Mouse (Mus musculus) B cell, adult (primary cell): ENCODE data around the gene Gm13723. TPM values are rescaled to one million over a fixed set of nuclear protein-coding genes. Genes with fewer than 3 reads are reported as not detected.

ENCODE experiments used
- total RNA-seq: library from RNA; stranded (reverse); gene quantifications from 4 replicates; pipeline ENCODE4 v1.2.4, GENCODE M21; 2023; ENCODE audit not compliant: inconsistent age

Gene Gm13723
- total RNA-seq, result not detected in 4 replicates

GRCm38 (mm10) chr2:86874702-86875101 is at the start of gene Gm13723:
TSS of gene Gm13723 (minus strand) at chr2:86874802.

GRCm38 (mm10) chr2:86892116-86892515 is 17.5 kb upstream of the Gm13723 start, which contains the start of gene Olfr1097:
TSS of gene Olfr1097 (minus strand) at chr2:86892216.

DNA sequence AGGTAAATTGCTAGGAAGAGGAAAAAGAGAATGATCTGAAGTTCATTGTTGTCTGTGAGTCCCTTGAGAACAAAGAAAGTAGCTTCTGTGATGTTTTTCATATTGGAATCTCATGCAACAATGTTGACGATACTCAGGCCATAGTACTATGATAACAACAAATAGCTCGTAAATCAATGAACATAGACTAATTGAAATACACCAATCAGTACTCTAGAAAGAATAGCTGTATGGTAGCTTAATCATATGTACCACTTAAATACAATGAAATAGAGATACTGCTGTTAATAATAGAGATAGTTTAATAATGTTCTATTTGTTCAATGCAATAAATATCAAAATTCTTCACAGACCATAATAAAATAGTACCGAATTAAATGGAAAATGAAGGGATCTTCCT is 23.0 kb downstream of the Gm13723 start, which contains the start of gene Olfr1095:
Olfr1095 (minus strand) TSS at position 101 of the 400 bp plus-strand sequence.

GRCm38 (mm10) chr2:86824363-86824762 is 50.2 kb downstream of the Gm13723 start, which contains the start of gene Olfr1094:
TSS of gene Olfr1094 (plus strand) at chr2:86824663.

Other genes starting within 250 kb of the Gm13723 start
- gene Olfr1084, start 235.1 kb downstream of the Gm13723 start, total RNA-seq, result not detected in 4 replicates
- not detected in 4 replicates for gene Olfr1085, start 212.8 kb downstream of the Gm13723 start, total RNA-seq
- not detected in 4 replicates for gene Olfr1086, start 194.7 kb downstream of the Gm13723 start, total RNA-seq
- not detected in 4 replicates for gene Olfr1087, start 176.4 kb downstream of the Gm13723 start, total RNA-seq
- gene Olfr1089, start 141.1 kb downstream of the Gm13723 start, total RNA-seq, result not detected in 4 replicates
- gene Olfr1090, start 115.8 kb downstream of the Gm13723 start, total RNA-seq, result not detected in 4 replicates
- gene Olfr1093, start 92.3 kb downstream of the Gm13723 start, total RNA-seq, result not detected in 4 replicates
- gene Olfr141, start 64.8 kb downstream of the Gm13723 start, total RNA-seq, result not detected in 4 replicates
- gene Olfr1094, start 50.1 kb downstream of the Gm13723 start, total RNA-seq, result not detected in 4 replicates
- gene Olfr1095, start 23.1 kb downstream of the Gm13723 start, total RNA-seq, result not detected in 4 replicates
- gene Olfr1097, start 17.4 kb upstream of the Gm13723 start, total RNA-seq, result not detected in 4 replicates
- not detected in 4 replicates for gene Olfr1098, start 49.7 kb upstream of the Gm13723 start, total RNA-seq
- gene Olfr1099, start 85.9 kb upstream of the Gm13723 start, total RNA-seq, result not detected in 4 replicates
- gene Olfr1100, start 105.2 kb upstream of the Gm13723 start, total RNA-seq, result not detected in 4 replicates
- gene Olfr1101, start 116.4 kb upstream of the Gm13723 start, total RNA-seq, result not detected in 4 replicates
- gene Olfr1102, start 123.6 kb upstream of the Gm13723 start, total RNA-seq, result not detected in 4 replicates
- gene Olfr1104, start 152.3 kb upstream of the Gm13723 start, total RNA-seq, result not detected in 4 replicates
- not detected in 4 replicates for gene Olfr1105, start 161.7 kb upstream of the Gm13723 start, total RNA-seq
- gene Olfr1106, start 177.5 kb upstream of the Gm13723 start, total RNA-seq, result not detected in 4 replicates
- gene Olfr1107, start 201.0 kb upstream of the Gm13723 start, total RNA-seq, result not detected in 4 replicates
- not detected in 4 replicates for gene Olfr1109, start 221.2 kb upstream of the Gm13723 start, total RNA-seq
- not detected in 4 replicates for gene Olfr259, start 239.8 kb upstream of the Gm13723 start, total RNA-seq